Mouse (Mus musculus) R1 (cell line): Measurements from ENCODE around the gene Slc7a10.
"Not testable (repeated sequence)": the region's sequence is repeated elsewhere in the genome, so short reads cannot be mapped to it uniquely, and the experiment has no call there.

ENCODE experiments used
- DNase-seq: peaks from one replicate; pipeline ENCODE4 v3.0.0-alpha.2; 2018; ENCODE audit warnings: low read depth, low spot score

The Slc7a10 gene

GRCm38 (mm10) chr7:35237935-35238334 lies 51.8 kb downstream of the Slc7a10 start:
- not testable (repeated sequence) for DNase-seq
